Mouse (Mus musculus) G1E (cell line): Measurements from ENCODE around the gene Ttll11.

ENCODE experiments used
- CTCF ChIP-seq: IDR thresholded peaks from 2 replicates; pipeline ENCODE4 v1.5.1; 2012; ENCODE audit warnings: low read depth, low read length, inconsistent platforms, mixed read lengths
- GATA1 ChIP-seq: IDR thresholded peaks from 2 replicates; pipeline ENCODE4 v1.6.1; 2012; ENCODE audit warnings: borderline replicate concordance, low read length, inconsistent platforms, mixed read lengths
- POLR2AphosphoS5 ChIP-seq: IDR thresholded peaks from 2 replicates; pipeline ENCODE4 v1.6.1; 2012; ENCODE audit warnings: low read depth, low read length, inconsistent platforms; ENCODE audit not compliant: insufficient replicate concordance
- TAL1 ChIP-seq: conservative IDR thresholded peaks from 2 replicates; pipeline ENCODE4 v1.6.1; 2012; ENCODE audit warnings: low read depth, low read length, inconsistent platforms, mixed read lengths

DNA sequence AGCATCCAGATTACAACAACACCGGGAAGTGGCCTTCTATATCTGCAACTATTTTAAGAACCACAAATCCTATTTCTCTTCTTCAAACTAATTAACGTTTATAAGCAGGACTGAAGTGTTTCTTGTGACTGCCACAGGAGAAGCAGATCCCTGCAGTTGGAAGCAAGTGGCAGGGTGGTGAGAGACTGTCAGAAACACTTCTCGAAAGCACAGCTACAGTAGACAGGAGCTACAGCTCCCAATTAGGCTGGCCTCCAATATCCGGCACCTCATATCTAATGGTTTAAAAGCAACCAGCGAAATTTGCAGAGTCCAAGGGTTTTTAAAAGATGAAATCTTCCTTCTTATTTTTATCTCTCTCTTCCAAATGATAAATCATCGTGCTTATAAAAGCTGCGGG lies 104.1 kb downstream of the Ttll11 start:
- TF ChIP-seq POLR2AphosphoS5 = no peak
- TF ChIP-seq CTCF = no peak
- TF ChIP-seq GATA1 = no peak
- TF ChIP-seq TAL1 = no peak
